Mouse (Mus musculus) brain, embryonic 18.5 days (tissue): ENCODE data around the gene Git1.
"Not testable (repeated sequence)": the region's sequence is repeated elsewhere in the genome, so short reads cannot be mapped to it uniquely, and the experiment has no call there.

Experiments used
- DNase-seq: peaks from one replicate; pipeline ENCODE4 v3.0.0-alpha.2; 2012; ENCODE audit warnings: low read depth, low spot score

Git1 gene

GRCm38 (mm10) chr11:77519043-77519442 lies 25.7 kb downstream of the Git1 start, which contains the start of gene Gm10392:
Gene Gm10392, minus strand, starts transcription at chr11:77519198.
- DNase-seq: no peak

- DNase-seq: no peak
These were observed 27.5 kb downstream of the Git1 start for GRCm38 (mm10) chr11:77520601-77521529.

- no peak for DNase-seq
These were observed 32.6 kb downstream of the Git1 start for GRCm38 (mm10) chr11:77525804-77526486.

- not testable (repeated sequence) for DNase-seq
These were observed 35.1 kb downstream of the Git1 start for GRCm38 (mm10) chr11:77528420-77528819.

- no peak for DNase-seq
These were observed 36.3 kb downstream of the Git1 start for GRCm38 (mm10) chr11:77529644-77530043.

GRCm38 (mm10) chr11:77530862-77531261 lies 37.5 kb downstream of the Git1 start:
- no peak for DNase-seq

- DNase-seq: no peak
These were observed 39.0 kb downstream of the Git1 start for GRCm38 (mm10) chr11:77532202-77532846.

GRCm38 (mm10) chr11:77545261-77545660 lies 51.9 kb downstream of the Git1 start:
- DNase-seq: no peak
